Mouse (Mus musculus): ENCODE measurements around the gene Fpgt.

- TF ChIP-seq CTCF (IDR thresholded peaks at IDR 0.05; ENCODE audit: low read depth, low read length) (no peak), POLR2AphosphoS5 (IDR thresholded peaks at IDR 0.05; ENCODE audit: insufficient replicate concordance, low read depth, low read length) (no peak), GATA2 (IDR thresholded peaks at IDR 0.05; ENCODE audit: borderline replicate concordance, low read depth, low read length) (no peak)
Measured at GRCm38 (mm10) chr3:155105957-155106356, 12.8 kb upstream of the Fpgt start.
